Mouse (Mus musculus) heart, adult 18-20 months (tissue): ENCODE results near the gene Nfe2. TPM values are rescaled to one million over a fixed set of nuclear protein-coding genes. Genes with fewer than 3 reads are reported as not detected.
A peak's percentile ranks its signal among the peaks of the same experiment; 100 is the strongest.
"Not testable (repeated sequence)": the region's sequence is repeated elsewhere in the genome, so short reads cannot be mapped to it uniquely, and the experiment has no call there.

Experiments
- DNase-seq, 2 experiments: peaks; one replicate each; pipeline ENCODE4 v3.0.0; 2021 to 2022; ENCODE audit warnings: mixed read lengths in 1 of 2
- total RNA-seq, 2 experiments: library from RNA; stranded (reverse); gene quantifications; 2 replicates each; pipeline ENCODE4 v1.2.3; 2021

The Nfe2 gene
- total RNA-seq, 2 experiments from 2014 or later: 0.46 to 1.2 TPM

DNA sequence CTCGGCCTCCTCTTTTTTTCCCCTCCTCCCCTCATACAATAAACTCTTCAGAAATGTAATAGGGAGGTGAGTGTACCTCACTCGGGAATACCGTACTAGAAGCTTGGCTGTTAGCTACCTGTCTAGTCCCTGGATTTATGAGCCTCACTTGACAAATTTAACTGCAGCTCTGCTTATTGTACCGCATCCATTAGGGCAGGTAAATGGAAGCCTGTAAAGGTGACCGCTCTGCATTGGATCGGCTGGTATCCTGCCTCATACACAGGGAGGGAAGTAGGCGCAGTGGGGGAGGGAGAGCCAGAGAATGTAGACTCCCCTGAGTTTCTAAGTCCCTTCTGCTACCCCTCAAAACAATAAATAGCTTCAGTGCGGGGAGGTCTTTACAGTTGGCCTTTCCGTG is 32.6 kb upstream of the Nfe2 start:
- DNase-seq: no peak

- no peak for DNase-seq
These were observed 32.2 kb upstream of the Nfe2 start for GRCm38 (mm10) chr15:103290417-103290816.

DNA sequence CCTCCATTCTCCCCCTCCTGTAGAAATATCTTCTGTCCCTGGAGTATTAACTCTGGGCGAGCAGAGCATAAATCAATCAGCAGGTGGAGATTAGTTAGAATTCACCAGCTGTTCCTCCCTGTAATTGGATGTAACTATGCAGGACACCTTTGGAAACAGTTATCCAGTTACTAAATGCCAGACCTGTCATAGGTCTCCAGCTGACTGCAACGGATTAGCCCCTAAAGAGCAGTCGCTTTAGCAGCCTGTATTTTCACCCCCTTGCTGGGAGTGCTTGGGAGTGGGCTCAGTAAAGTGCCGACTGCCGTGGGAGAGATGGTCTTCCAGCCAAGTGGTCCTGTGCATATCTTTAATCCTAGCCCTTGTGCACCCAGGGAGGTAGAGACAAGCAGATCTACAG is 31.4 kb upstream of the Nfe2 start:
- DNase-seq: no peak

DNA sequence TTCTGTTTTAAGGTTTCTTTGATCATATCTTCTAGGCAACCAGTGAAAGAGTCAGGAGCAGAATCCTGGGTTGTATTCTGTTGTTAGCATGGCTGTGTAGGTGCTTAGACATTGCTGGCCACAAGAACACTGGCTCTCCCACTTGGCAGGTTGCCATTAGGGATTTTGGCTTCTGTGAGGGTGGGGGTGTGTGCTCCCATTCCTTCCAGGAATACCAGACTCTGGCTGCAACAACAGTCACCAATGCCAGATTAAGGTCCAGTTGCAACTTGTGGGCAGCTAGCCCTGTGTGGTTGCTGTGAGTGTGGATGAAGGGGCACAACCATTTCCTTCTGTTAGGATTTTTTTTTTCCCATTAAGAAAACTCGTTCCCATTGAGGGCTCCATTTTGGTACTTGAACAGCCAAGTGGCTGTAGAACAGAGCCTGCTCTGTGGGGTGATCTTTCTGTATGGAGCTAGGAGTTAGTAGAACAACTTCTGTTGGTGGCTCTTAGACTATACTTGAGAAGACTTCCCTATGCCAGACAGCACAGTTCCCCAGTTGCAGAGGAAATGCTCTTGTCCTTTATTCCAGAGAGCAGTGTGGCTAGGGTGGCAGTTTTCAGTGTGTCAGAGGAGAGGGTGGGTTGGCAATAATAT is 27.7 kb upstream of the Nfe2 start:
- peak; percentile 71 to 72 for DNase-seq

GRCm38 (mm10) chr15:103284647-103285046 is 26.4 kb upstream of the Nfe2 start:
- no peak for DNase-seq

DNA sequence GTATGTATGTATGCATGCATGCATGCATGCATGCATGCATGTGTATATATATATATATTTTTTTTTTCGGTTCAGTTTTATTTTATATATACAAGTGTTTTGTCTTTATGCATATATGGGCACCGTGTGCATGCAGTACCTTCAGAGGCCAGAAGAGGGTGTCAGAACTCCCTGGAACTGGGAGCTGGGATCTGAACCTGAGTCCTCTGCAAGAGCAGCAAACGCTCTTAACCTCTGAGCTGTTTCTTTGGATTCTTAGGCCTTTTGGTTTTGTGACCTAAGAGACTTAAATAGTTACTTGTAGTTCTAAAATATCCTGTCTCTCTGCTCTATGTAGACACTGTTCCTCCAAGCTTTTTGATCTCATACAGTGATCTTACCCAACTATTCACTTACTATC is 25.9 kb upstream of the Nfe2 start:
- DNase-seq: peak in 1 of 2 experiments; percentile 58

DNA sequence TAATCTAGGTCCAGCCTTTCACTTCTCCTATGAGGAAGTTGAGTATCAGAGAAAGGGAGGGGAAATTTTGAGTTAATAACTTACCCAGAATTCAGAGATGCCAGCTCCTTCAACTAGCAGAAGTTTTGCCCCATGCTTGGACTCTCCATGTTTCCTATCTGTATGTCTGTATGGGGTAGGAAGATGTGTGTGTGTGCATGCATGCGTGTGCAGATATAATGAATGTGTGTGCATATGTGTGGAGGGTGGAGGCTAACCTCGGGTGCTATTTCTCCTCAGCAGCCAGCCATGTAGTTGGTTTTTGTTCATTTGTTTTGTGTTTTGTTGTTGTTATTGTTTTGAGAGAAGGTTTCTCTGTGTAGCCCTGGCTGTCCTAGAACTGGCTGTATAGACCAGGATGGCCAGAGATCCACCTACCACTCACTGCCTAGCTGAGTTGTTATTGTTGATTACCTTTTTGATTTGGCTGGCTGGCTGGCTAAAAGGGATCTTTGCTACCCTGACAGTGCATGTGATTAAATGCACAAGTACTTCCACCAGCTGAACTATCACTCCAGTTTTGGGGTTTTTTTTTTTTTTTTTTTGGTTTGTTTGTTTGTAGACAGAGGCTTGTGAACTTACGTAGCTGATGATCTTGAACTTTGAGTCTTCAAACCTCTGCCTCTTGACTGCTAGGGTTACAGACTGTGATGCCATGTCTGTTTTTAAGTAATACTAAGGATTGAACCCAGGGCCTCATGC is 23.4 kb upstream of the Nfe2 start:
- DNase-seq: no peak

- DNase-seq: peak in 1 of 2 experiments; percentile 44
These were observed 22.7 kb upstream of the Nfe2 start for GRCm38 (mm10) chr15:103280817-103281464.

- DNase-seq: peak in 1 of 2 experiments; percentile 58
These were observed 21.5 kb upstream of the Nfe2 start for GRCm38 (mm10) chr15:103279750-103280149.

DNA sequence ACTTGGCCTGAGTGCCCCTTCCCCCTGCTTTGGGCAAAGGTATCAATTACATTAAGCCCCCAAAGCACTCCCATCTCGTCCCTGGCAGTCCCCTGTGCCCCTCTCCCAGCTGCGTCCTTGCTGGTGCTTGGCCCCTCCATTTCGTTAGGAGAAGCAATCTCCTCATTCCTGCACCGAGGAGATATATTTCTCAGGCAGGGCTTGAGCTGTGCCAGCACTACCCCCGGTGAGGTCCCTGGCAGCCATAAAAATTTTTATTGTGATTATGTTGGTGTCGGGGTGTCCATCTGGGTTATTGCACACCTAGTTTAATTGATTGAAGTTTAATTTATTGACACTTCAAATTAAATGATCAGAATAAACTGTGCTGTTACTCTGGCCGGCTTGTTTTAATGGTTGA is 19.7 kb upstream of the Nfe2 start:
- DNase-seq: no peak

- not testable (repeated sequence) for DNase-seq
These were observed 17.7 kb upstream of the Nfe2 start for GRCm38 (mm10) chr15:103275943-103276342.

- DNase-seq: peak; percentile 96 to 99
These were observed 14.4 kb upstream of the Nfe2 start, which contains the start of gene Copz1 for GRCm38 (mm10) chr15:103272419-103273279. Gene Copz1 (plus strand): TSS chr15:103272714.

DNA sequence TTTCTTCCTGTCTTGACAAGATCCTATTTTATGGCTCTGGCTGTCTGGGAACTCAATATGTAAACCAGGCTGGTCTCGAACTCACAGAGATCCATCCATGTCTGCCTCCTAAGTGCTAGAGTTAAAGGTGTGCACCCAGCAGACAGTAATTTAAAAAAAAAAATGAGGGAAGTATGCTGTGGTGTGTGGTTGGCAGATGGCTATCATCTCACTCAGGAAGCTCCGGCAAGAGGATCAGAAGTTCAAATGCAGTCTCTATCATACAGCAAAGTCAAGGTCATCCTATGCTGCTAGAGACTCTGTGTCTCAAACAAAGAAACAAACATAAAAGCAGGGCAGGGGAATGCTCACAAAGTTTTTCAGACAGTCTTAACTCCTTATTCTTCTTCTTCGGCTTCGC is 10.7 kb upstream of the Nfe2 start:
- no peak for DNase-seq

DNA sequence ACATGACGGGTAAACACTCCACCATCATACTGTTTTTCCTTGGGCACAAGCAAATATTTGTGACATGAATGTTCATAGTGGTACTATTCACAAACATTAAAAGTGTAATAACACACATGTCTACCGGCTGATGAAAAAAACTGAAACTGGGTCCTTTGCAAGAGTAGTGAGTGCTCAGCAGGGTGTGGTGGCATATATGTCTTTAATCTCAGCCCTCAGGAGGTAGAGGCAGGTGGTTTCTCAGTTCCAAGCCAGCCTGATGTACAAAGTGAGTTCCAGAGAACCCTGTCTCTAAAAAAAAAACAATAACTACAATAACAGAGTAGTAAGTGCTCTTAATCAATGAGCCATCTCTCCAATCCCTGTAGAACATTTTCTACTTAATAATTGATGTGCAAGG is 6.6 kb upstream of the Nfe2 start:
- DNase-seq: no peak

DNA sequence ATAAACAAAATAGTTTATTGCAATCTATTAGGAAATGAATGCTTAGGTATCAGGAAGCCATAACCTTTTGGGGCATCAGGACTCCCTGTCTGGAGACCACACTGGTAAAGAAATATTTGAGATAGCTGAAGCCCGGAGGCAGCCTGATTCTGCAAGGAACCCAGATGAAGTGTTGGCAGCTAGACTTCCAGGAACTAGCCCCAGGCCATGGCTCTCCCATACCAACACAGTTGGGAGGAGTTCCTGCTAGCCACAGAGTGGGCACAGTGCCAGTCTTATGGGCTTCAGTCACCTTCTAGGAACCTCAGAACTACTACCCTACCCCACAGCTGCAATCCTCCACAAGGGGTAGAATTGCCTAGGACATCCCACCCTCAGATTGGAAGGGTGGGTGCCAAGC is 1.8 kb upstream of the Nfe2 start:
- no peak for DNase-seq

DNA sequence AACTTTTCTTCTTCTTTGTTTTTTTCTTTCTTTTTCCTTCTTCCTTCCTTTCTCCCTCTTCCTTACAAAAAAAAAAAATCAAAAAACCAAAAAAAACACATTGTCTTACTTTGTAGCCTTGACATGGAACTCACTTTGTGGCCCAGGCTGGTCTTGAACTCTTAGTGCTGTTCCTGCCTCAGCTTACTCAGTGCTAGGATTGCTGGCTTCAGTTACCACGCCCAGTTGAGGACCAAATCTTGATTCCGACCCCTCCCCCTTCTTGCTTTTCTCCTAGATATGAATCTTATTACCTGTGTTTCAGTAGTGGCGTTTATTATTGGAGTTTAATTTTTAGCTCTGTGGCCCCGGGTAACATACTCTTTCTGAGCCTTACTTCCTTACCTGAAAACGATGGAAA is 959 bp upstream of the Nfe2 start:
- DNase-seq: no peak

DNA sequence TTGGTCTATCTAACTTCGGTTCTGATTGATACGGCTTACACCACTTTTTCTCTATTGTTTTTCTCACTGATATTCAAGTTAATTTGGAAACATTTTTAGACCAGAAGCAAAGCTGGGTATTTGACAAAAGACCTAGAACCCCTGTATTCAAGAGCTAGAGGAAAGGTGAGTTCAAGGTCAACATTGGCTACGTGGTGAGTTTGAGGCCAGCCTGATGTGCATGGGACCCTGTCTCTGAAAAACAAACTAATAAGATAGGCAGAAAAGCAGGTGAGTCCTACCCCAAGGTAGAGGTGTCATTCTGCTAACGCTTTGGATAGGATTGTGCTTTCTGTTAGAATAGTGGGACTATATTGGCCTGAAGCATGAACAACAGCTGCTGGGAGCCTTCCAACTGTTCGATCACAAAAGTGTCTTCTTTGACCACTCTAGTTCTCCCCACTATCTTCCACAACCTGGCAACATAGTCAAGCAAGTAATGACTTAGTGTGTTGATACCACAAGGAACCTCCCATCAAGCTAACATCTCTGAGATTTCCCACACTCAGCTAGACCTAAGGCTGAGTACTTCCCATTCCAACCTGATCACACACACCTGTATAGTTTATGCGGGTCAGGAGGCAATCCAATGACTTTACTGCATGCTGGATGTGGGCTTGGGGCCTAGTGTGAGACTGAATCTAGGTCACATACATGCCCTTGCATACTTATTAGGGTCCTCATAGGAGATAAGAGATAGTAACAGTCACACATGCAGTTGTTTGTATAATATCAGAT is 1.8 kb downstream of the Nfe2 start:
- no peak for DNase-seq

GRCm38 (mm10) chr15:103255169-103255568 is 3.0 kb downstream of the Nfe2 start:
- DNase-seq: peak; percentile 36 to 42

- no peak for DNase-seq
These were observed 4.9 kb downstream of the Nfe2 start for GRCm38 (mm10) chr15:103253352-103253751.

DNA sequence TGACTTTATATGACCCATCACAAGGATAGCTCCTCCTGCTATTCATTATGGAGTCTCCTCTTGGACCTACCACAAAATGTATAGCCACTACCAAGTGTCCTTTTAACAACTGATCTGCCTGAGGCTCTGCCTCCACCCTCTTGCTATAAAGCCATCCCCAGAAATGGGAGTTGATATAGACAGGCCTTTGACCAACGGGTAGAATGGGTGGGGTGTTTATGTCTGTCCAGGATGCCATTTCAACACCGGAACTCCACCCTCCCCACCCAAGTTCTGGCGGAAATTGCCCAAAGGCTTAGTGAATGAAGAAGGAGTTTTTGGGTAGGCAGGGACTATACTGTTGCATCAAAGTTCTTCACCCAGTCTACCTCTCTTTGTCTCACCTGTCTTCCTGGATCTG is 5.5 kb downstream of the Nfe2 start:
- no peak for DNase-seq

DNA sequence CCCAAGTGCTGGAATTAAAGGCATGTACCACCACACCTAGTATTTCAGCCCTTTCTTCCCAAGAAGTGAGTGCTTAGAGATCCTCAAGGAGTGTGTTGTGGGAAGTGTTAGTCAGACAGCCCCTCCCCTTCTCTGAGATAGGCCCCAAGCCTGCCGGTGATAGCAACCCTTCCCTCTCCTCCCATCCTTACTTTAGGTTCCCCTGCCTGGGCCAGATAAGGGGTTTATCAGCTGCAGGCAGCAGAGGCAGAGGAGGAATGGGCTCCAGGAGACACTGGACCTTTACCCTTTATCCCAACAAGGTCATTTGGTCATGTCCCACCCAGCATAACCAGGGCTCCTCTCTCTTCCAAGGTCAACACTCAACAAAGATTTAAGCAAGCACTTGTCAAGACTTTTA is 6.6 kb downstream of the Nfe2 start:
- DNase-seq: no peak
